Mouse (Mus musculus): ENCODE measurements at regions not wholly inside any gene's neighbourhood (a gene's known extent, or its start where the extent isn't known, plus 50 kb on each side); places are given as distances from the start of the nearest gene placed in this dataset.

GRCm38 (mm10) chr11:104038271-104038800, 71.8 kb downstream of the Arf2 start:
- WGBS: 63% methylated on average over 6 of the region's 6 CpGs
- Histone ChIP-seq H3K4me1 (ENCODE audit: control insufficient read depth, insufficient read depth, low read depth, low read length) (no peaks in the 10 kb centered on the region; the same call in 1 of the 2 replicates), H3K9me3 (ENCODE audit: control insufficient read depth, low read length) (no peaks in the 10 kb centered on the region), H3K4me2 (ENCODE audit: low read length) (no peak overlapping the region), H3K27ac (ENCODE audit: low read depth, low read length) (0 out of 2 replicates have a peak overlapping the region, but pooled peaks have one; percentile 27), H3K9ac (ENCODE audit: low read depth, low read length) (no peak overlapping the region), H3K4me3 (ENCODE audit: low read length) (no peak overlapping the region), H3K36me3 (ENCODE audit: control insufficient read depth, insufficient read depth, low read length) (no peaks in the 10 kb centered on the region), H3K27me3 (replicated peaks; ENCODE audit: control insufficient read depth, insufficient read depth, low read length) (no peaks in the 10 kb centered on the region)
- no peak for ATAC-seq

DNA sequence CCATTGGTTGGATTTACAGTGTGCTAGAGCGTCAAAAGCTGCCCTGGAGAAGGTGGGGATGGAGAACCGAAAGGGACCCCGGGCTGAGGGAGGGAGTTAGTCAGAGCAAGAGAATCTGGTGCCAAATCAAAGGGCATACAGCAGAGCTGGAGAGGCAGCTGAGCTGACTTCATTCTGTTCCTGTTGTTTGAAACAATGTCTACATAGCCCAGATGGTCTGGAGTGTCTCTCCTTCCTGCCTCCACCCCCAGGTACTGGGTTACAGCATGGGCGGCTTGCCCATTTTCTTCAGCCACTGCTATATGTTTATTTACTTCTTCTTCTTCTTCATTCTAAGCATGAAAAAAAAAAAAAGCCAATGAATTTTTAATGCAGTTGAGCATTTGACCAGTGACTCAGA, 78.7 kb downstream of the Arf2 start:
- ATAC-seq: no peak

DNA sequence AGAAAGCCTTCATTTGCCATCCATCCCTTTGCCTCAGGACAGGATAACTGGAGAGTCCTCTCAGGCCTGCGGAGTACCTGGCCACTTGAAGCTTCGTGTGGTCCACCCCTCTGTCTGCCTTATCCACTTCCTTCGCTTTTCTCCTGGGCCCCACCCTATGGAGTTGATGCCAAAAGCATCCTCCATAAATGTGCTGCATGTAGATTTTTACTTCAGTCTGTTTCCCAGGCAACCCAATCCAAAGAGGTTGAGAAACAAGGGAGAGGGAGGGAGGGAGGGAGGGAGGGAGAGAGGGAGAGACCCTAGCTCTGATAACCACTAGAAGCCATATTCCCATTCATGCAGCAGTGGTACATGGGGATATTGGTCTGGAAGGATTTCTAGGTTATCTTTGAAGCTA, 80.7 kb upstream of the Crhr1 start:
- 76% methylated on average over 3 of the region's 3 CpGs for WGBS
- H3K27me3 ChIP-seq (replicated peaks; ENCODE audit: control insufficient read depth, insufficient read depth, low read length): no peaks in the 10 kb centered on the region
- no peaks in the 10 kb centered on the region for H3K9me3 ChIP-seq (ENCODE audit: control insufficient read depth, low read length)
- no peak overlapping the region for H3K27ac ChIP-seq (ENCODE audit: low read depth, low read length)
- H3K9ac ChIP-seq (ENCODE audit: low read depth, low read length): no peak overlapping the region
- no peak overlapping the region for H3K4me3 ChIP-seq (ENCODE audit: low read length)
- 0 out of 2 replicates have a peak, but pooled peaks have one; percentile 45 for ATAC-seq
- H3K4me1 ChIP-seq (ENCODE audit: control insufficient read depth, insufficient read depth, low read depth, low read length): no peaks in the 10 kb centered on the region
- no peak overlapping the region for H3K4me2 ChIP-seq (ENCODE audit: low read length)
- no peaks in the 10 kb centered on the region for H3K36me3 ChIP-seq (ENCODE audit: control insufficient read depth, insufficient read depth, low read length)

More for the DNA sequence above, 78.7 kb downstream of the Arf2 start:
- Histone ChIP-seq H3K4me2 (ENCODE audit: low read length) (no peak overlapping the region), H3K36me3 (ENCODE audit: control insufficient read depth, insufficient read depth, low read length) (no peaks in the 10 kb centered on the region), H3K9me3 (ENCODE audit: control insufficient read depth, low read length) (no peaks in the 10 kb centered on the region), H3K27ac (ENCODE audit: low read depth, low read length) (no peak overlapping the region), H3K9ac (ENCODE audit: low read depth, low read length) (no peak overlapping the region), H3K4me3 (ENCODE audit: low read length) (no peak overlapping the region), H3K4me1 (ENCODE audit: control insufficient read depth, insufficient read depth, low read depth, low read length) (no peaks in the 10 kb centered on the region), H3K27me3 (replicated peaks; ENCODE audit: control insufficient read depth, insufficient read depth, low read length) (no peaks in the 10 kb centered on the region)
- WGBS: 85% methylated on average over 4 of the region's 4 CpGs

DNA sequence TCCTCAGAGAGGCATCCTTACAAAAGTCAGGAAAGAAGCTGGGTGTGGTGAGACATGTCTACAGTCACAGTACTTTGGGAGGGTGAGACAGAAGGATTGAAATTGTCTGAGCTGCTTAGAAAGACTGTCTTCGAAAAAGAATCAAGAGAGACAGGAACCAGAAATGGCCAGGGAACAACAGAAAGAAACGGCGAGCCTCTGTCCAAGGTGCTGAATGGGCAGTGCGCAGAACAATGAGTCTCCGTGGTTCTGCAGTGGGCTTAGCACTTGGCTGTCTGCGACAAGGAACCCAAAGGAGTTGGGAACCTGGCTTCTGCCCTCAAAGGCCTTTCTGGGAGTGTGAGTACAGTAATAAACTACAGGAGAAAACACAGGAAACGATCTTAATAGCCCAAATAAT, 79.4 kb upstream of the Crhr1 start:
- H3K27me3 ChIP-seq (replicated peaks; ENCODE audit: control insufficient read depth, insufficient read depth, low read length): no peaks in the 10 kb centered on the region
- H3K4me1 ChIP-seq (ENCODE audit: control insufficient read depth, insufficient read depth, low read depth, low read length): no peaks in the 10 kb centered on the region
- no peak overlapping the region for H3K4me2 ChIP-seq (ENCODE audit: low read length)
- no peak for ATAC-seq
- 17% methylated on average over 7 of the region's 7 CpGs for WGBS
- no peak overlapping the region for H3K9ac ChIP-seq (ENCODE audit: low read depth, low read length)
- H3K9me3 ChIP-seq (ENCODE audit: control insufficient read depth, low read length): no peaks in the 10 kb centered on the region
- H3K4me3 ChIP-seq (ENCODE audit: low read length): no peak overlapping the region
- H3K36me3 ChIP-seq (ENCODE audit: control insufficient read depth, insufficient read depth, low read length): no peaks in the 10 kb centered on the region
- H3K27ac ChIP-seq (ENCODE audit: low read depth, low read length): no peak overlapping the region

- H3K4me2 ChIP-seq (ENCODE audit: low read length): no peak overlapping the region
- H3K27ac ChIP-seq (ENCODE audit: low read depth, low read length): no peak overlapping the region
- ATAC-seq: no peak
- H3K4me3 ChIP-seq (ENCODE audit: low read length): no peak overlapping the region
- no peaks in the 10 kb centered on the region for H3K4me1 ChIP-seq (ENCODE audit: control insufficient read depth, insufficient read depth, low read depth, low read length)
- WGBS: 88% methylated on average over 6 of the region's 6 CpGs
- no peaks in the 10 kb centered on the region for H3K36me3 ChIP-seq (ENCODE audit: control insufficient read depth, insufficient read depth, low read length)
- H3K27me3 ChIP-seq (replicated peaks; ENCODE audit: control insufficient read depth, insufficient read depth, low read length): no peaks in the 10 kb centered on the region
- H3K9me3 ChIP-seq (ENCODE audit: control insufficient read depth, low read length): no peaks in the 10 kb centered on the region
- H3K9ac ChIP-seq (ENCODE audit: low read depth, low read length): no peak overlapping the region
These were observed 76.7 kb upstream of the Crhr1 start for GRCm38 (mm10) chr11:104055941-104056340.

DNA sequence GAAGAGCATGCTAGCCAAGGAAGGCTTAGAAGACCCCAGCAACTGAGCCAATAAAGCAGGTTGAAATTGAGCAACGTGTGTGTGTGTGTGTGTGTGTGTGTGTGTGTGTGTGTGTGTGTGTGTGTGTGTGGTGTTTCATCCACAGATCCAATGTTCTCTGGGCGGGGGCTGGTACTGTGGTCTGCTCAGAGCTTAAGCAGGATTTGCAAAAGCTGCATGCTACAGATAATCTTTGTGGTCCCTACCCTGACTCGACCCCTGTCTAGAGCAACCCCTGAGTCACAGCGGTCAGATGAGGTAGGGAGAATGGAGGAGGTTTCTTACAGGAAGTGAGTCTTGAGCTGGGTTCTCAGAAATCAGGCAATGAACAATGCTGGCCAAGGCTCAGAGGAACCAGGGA, 75.6 kb upstream of the Crhr1 start:
- no peak for ATAC-seq
- no peaks in the 10 kb centered on the region for H3K9me3 ChIP-seq (ENCODE audit: control insufficient read depth, low read length)
- no peaks in the 10 kb centered on the region for H3K4me1 ChIP-seq (ENCODE audit: control insufficient read depth, insufficient read depth, low read depth, low read length)
- H3K27me3 ChIP-seq (replicated peaks; ENCODE audit: control insufficient read depth, insufficient read depth, low read length): no peaks in the 10 kb centered on the region
- H3K4me3 ChIP-seq (ENCODE audit: low read length): no peak overlapping the region
- no peak overlapping the region for H3K27ac ChIP-seq (ENCODE audit: low read depth, low read length)
- WGBS: 82% methylated on average over 4 of the region's 4 CpGs
- no peak overlapping the region for H3K4me2 ChIP-seq (ENCODE audit: low read length)
- no peak overlapping the region for H3K9ac ChIP-seq (ENCODE audit: low read depth, low read length)
- H3K36me3 ChIP-seq (ENCODE audit: control insufficient read depth, insufficient read depth, low read length): no peaks in the 10 kb centered on the region

DNA sequence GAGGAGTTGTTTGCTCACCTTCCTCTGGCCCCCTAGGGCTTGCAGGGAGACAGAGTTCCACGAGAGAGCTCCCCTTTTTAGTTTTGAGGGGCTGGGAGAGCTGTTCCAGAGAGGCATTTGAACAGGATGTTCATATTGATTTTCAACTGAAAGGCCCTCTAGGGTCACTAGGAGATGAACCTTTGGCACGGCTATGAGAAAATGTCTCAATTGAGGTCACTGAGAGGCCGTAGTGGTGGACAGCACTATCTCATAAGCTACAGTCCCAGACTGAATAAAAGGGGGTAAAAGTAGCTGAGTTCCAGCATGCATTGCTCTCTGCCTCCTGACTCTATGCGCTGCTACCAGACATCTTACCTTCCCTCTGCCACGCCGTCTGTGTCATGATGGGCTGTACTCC, 74.1 kb upstream of the Crhr1 start:
- Histone ChIP-seq H3K9ac (ENCODE audit: low read depth, low read length) (no peak overlapping the region), H3K36me3 (ENCODE audit: control insufficient read depth, insufficient read depth, low read length) (no peaks in the 10 kb centered on the region), H3K27ac (ENCODE audit: low read depth, low read length) (no peak overlapping the region), H3K4me1 (ENCODE audit: control insufficient read depth, insufficient read depth, low read depth, low read length) (no peaks in the 10 kb centered on the region), H3K9me3 (ENCODE audit: control insufficient read depth, low read length) (no peaks in the 10 kb centered on the region), H3K4me3 (ENCODE audit: low read length) (no peak overlapping the region), H3K4me2 (ENCODE audit: low read length) (no peak overlapping the region), H3K27me3 (replicated peaks; ENCODE audit: control insufficient read depth, insufficient read depth, low read length) (no peaks in the 10 kb centered on the region)
- ATAC-seq: no peak
- WGBS: 82% methylated on average over 6 of the region's 6 CpGs

DNA sequence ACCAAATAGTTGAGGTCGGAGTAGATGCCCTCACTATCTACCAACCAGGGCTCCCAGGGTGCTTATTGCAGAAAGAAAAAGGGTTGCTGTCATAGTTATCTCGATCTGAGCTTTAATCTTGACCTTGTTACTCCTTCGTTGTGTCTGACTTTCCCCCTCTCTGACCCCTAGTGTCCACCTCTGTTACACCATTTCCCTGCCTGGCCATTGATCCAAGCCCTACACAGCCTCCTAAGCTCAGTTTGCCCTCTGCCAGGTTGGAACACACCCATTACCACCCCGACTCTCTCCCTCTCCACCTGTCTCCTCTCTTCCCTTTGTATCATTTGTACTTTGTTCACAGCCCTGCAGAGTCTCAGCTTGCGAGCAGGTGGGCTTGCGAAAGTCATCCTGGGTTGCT, 73.6 kb upstream of the Crhr1 start:
- Histone ChIP-seq H3K9ac (ENCODE audit: low read depth, low read length) (no peak overlapping the region), H3K4me2 (ENCODE audit: low read length) (no peak overlapping the region), H3K27ac (ENCODE audit: low read depth, low read length) (no peak overlapping the region), H3K27me3 (replicated peaks; ENCODE audit: control insufficient read depth, insufficient read depth, low read length) (no peaks in the 10 kb centered on the region), H3K36me3 (ENCODE audit: control insufficient read depth, insufficient read depth, low read length) (no peaks in the 10 kb centered on the region), H3K4me1 (ENCODE audit: control insufficient read depth, insufficient read depth, low read depth, low read length) (no peaks in the 10 kb centered on the region), H3K4me3 (ENCODE audit: low read length) (no peak overlapping the region), H3K9me3 (ENCODE audit: control insufficient read depth, low read length) (no peaks in the 10 kb centered on the region)
- 72% methylated on average over 6 of the region's 6 CpGs for WGBS
- no peak for ATAC-seq

DNA sequence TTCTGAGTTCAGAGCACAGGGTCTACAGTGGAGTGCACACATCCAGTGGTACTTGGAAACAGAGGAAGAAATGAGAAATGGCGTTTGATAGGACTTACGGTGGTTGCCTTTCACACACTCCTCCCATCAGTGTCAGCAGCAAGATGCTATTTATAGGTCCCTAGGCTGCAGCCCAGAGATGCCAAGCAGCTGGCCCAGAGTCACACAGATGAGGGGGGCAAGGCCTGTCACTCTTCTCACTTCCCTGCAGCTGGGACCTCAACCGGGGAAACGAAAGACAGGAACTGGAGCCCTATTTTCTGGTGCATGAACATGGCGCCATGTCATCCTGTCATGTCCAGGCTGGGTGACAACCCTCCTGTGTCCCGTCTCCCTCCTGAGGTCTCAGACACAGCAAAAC, 71.3 kb upstream of the Crhr1 start:
- Histone ChIP-seq H3K9ac (ENCODE audit: low read depth, low read length) (no peak overlapping the region), H3K4me2 (ENCODE audit: low read length) (no peak overlapping the region), H3K36me3 (ENCODE audit: control insufficient read depth, insufficient read depth, low read length) (no peaks in the 10 kb centered on the region), H3K27ac (ENCODE audit: low read depth, low read length) (no peak overlapping the region), H3K4me3 (ENCODE audit: low read length) (no peak overlapping the region), H3K4me1 (ENCODE audit: control insufficient read depth, insufficient read depth, low read depth, low read length) (no peaks in the 10 kb centered on the region), H3K27me3 (replicated peaks; ENCODE audit: control insufficient read depth, insufficient read depth, low read length) (no peaks in the 10 kb centered on the region), H3K9me3 (ENCODE audit: control insufficient read depth, low read length) (no peaks in the 10 kb centered on the region)
- 65% methylated on average over 6 of the region's 6 CpGs for WGBS
- no peak for ATAC-seq

DNA sequence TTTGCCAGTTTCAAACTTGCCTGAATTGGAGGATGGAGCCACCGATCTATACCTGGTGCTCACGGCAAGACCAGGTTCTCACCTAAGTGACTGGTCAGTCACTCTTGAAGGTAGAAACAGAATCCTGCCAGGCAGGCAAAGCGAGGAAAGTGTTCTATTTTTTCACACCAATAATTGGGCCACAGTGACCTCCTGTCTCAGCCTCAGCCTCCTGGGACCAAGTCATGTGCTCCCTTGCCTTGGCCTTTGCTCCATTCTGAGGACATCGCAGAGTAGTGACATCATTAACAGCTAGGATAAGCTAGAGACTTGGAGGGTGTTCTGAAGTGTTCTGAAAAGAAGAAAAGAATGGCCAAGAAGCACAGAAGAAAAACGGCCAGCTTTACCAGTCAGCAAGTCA, 67.5 kb upstream of the Crhr1 start:
- Histone ChIP-seq H3K27me3 (replicated peaks; ENCODE audit: control insufficient read depth, insufficient read depth, low read length) (no peaks in the 10 kb centered on the region), H3K4me1 (ENCODE audit: control insufficient read depth, insufficient read depth, low read depth, low read length) (no peaks in the 10 kb centered on the region), H3K9ac (ENCODE audit: low read depth, low read length) (no peak overlapping the region), H3K4me2 (ENCODE audit: low read length) (no peak overlapping the region), H3K27ac (ENCODE audit: low read depth, low read length) (no peak overlapping the region), H3K36me3 (ENCODE audit: control insufficient read depth, insufficient read depth, low read length) (no peaks in the 10 kb centered on the region), H3K4me3 (ENCODE audit: low read length) (no peak overlapping the region), H3K9me3 (ENCODE audit: control insufficient read depth, low read length) (no peaks in the 10 kb centered on the region)
- WGBS: 79% methylated on average over 5 of the region's 5 CpGs
- ATAC-seq: no peak

All from hindbrain, embryonic 16.5 days (tissue).